Mouse (Mus musculus) G1E (cell line): Measurements from ENCODE around the gene Syn3.

ENCODE experiments used
- CTCF ChIP-seq: IDR thresholded peaks from 2 replicates; pipeline ENCODE4 v1.5.1; 2012; ENCODE audit warnings: low read depth, low read length, inconsistent platforms, mixed read lengths
- GATA1 ChIP-seq: IDR thresholded peaks from 2 replicates; pipeline ENCODE4 v1.6.1; 2012; ENCODE audit warnings: borderline replicate concordance, low read length, inconsistent platforms, mixed read lengths
- TAL1 ChIP-seq: conservative IDR thresholded peaks from 2 replicates; pipeline ENCODE4 v1.6.1; 2012; ENCODE audit warnings: low read depth, low read length, inconsistent platforms, mixed read lengths

DNA sequence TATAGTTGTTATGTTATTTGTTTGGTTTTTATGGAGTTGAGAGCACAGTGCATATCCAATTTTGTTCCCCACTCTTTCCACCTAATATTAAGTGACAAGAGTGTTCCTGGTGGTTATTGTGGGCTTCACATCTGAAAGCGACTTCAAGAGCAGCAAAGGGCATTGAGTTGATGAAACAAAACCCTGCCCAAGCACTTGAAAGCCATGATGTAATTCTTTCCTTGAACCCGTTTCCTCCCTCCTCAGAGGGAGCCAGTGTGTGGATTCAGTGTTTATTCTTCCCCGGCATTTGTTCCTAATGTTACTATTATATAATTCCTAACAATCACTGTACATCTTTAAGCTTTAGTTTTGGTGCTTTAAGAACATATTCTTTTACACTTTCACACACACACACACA is 361.6 kb downstream of the Syn3 start:
- TF ChIP-seq CTCF = no peak
- TF ChIP-seq GATA1 = no peak
- no peak for TF ChIP-seq TAL1
